Mouse (Mus musculus) intestine, postnatal 0 days (tissue): ENCODE measurements at regions not wholly inside any gene's neighbourhood (a gene's known extent, or its start where the extent isn't known, plus 50 kb on each side); places are given as distances from the start of the nearest gene placed in this dataset.

Experiments used
- ATAC-seq: fragments of 200-750 bp; cut with Nextera tagmentation; 2 replicates; pipeline ENCODE4 v1.8.0; 2017; ENCODE audit warnings: mild to moderate bottlenecking, moderate TSS enrichment, moderate library complexity
- H3K27ac ChIP-seq: fragments of 300-500 bp; sonication (generic); 2 replicates; pipeline ENCODE4 v1.5.1; 2014; ENCODE audit warnings: mild to moderate bottlenecking, low read depth, low read length, moderate library complexity
- H3K27me3 ChIP-seq: fragments of 300-500 bp; sonication (generic); replicated peaks from 2 replicates; pipeline ENCODE4 v1.6.1; 2014; ENCODE audit warnings: low read length, mixed read lengths; ENCODE audit not compliant: control insufficient read depth, insufficient read depth
- H3K36me3 ChIP-seq: fragments of 300-500 bp; sonication (generic); 2 replicates; pipeline ENCODE4 v1.6.1; 2014; ENCODE audit warnings: mild to moderate bottlenecking, moderate library complexity; ENCODE audit not compliant: control insufficient read depth, insufficient read depth
- H3K4me1 ChIP-seq: fragments of 300-500 bp; sonication (generic); replicated peaks from 2 replicates; pipeline ENCODE4 v1.6.1; 2014; ENCODE audit warnings: antibody characterized with exemption, low read length, mixed read lengths; ENCODE audit not compliant: control insufficient read depth, insufficient read depth
- H3K4me2 ChIP-seq: fragments of 300-500 bp; sonication (generic); replicated peaks from 2 replicates; pipeline ENCODE4 v1.6.1; 2014; ENCODE audit warnings: low read depth, mild to moderate bottlenecking, moderate library complexity
- H3K4me3 ChIP-seq: fragments of 300-500 bp; sonication (generic); 2 replicates; pipeline ENCODE4 v1.5.1; 2014; ENCODE audit warnings: low read depth, low read length
- H3K9ac ChIP-seq: fragments of 300-500 bp; sonication (generic); 2 replicates; pipeline ENCODE4 v1.6.1; 2014; ENCODE audit warnings: mild to moderate bottlenecking, low read depth, low read length
- H3K9me3 ChIP-seq: fragments of 300-500 bp; sonication (generic); 2 replicates; pipeline ENCODE4 v1.6.1; 2016; ENCODE audit warnings: mixed run types; ENCODE audit not compliant: control insufficient read depth
- CTCF ChIP-seq: sonication (generic); IDR thresholded peaks from 2 replicates; pipeline ENCODE4 v1.5.1; 2016; ENCODE audit warnings: low read depth, mild to moderate bottlenecking, control low read depth, antibody characterized with exemption, moderate library complexity
- WGBS: fragments of 180-500 bp; shearing (Covaris S2); extraction: QIAGEN DNeasy Blood & Tissue Kit; methylation state at CpG from one replicate; pipeline ENCODE4 v1.1.7; 2014; 5-methylcytosine and 5-hydroxymethylcytosine counted together

GRCm38 (mm10) chr2:162764059-162764458, 103.1 kb upstream of the Ptprt start:
- no peak for TF ChIP-seq CTCF
- no peak overlapping the region for H3K9ac ChIP-seq
- ATAC-seq: no peak
- no peaks in the 10 kb centered on the region for H3K4me1 ChIP-seq
- H3K9me3 ChIP-seq: no peaks in the 10 kb centered on the region
- H3K27me3 ChIP-seq: no peaks in the 10 kb centered on the region
- no peak overlapping the region for H3K4me2 ChIP-seq
- H3K36me3 ChIP-seq: no peaks in the 10 kb centered on the region
- no peak overlapping the region for H3K27ac ChIP-seq
- 86% methylated on average over 6 of the region's 6 CpGs for whole genome bisulfite sequencing
- no peak overlapping the region for H3K4me3 ChIP-seq

- Histone ChIP-seq H3K9ac (no peak overlapping the region), H3K36me3 (no peaks in the 10 kb centered on the region), H3K4me3 (no peak overlapping the region), H3K9me3 (no peaks in the 10 kb centered on the region), H3K4me1 (no peaks in the 10 kb centered on the region), H3K27me3 (no peaks in the 10 kb centered on the region), H3K27ac (no peak overlapping the region), H3K4me2 (no peak overlapping the region)
- WGBS: 79% methylated on average over 5 of the region's 5 CpGs
- no peak for ATAC-seq
- TF ChIP-seq CTCF: no peak
Observed at GRCm38 (mm10) chr2:162740523-162740922, 79.6 kb upstream of the Ptprt start.

GRCm38 (mm10) chr2:162735761-162736160, 74.8 kb upstream of the Ptprt start:
- no peak for TF ChIP-seq CTCF
- whole genome bisulfite sequencing: 57% methylated on average over 3 of the region's 3 CpGs
- no peaks in the 10 kb centered on the region for H3K4me1 ChIP-seq
- no peak overlapping the region for H3K4me3 ChIP-seq
- no peak for ATAC-seq
- no peak overlapping the region for H3K4me2 ChIP-seq
- no peaks in the 10 kb centered on the region for H3K27me3 ChIP-seq
- no peak overlapping the region for H3K27ac ChIP-seq
- H3K9me3 ChIP-seq: no peaks in the 10 kb centered on the region
- H3K36me3 ChIP-seq: no peaks in the 10 kb centered on the region
- no peak overlapping the region for H3K9ac ChIP-seq

GRCm38 (mm10) chr2:162734286-162734685, 73.3 kb upstream of the Ptprt start:
- WGBS: 32% methylated on average over 4 of the region's 4 CpGs
- no peak for TF ChIP-seq CTCF
- Histone ChIP-seq H3K27me3 (no peaks in the 10 kb centered on the region), H3K4me3 (no peak overlapping the region), H3K4me1 (no peaks in the 10 kb centered on the region), H3K9ac (no peak overlapping the region), H3K9me3 (no peaks in the 10 kb centered on the region), H3K4me2 (no peak overlapping the region), H3K27ac (no peak overlapping the region), H3K36me3 (no peaks in the 10 kb centered on the region)
- ATAC-seq: no peak

- H3K9ac ChIP-seq: no peak overlapping the region
- no peaks in the 10 kb centered on the region for H3K27me3 ChIP-seq
- H3K27ac ChIP-seq: no peak overlapping the region
- H3K36me3 ChIP-seq: no peaks in the 10 kb centered on the region
- H3K4me1 ChIP-seq: no peaks in the 10 kb centered on the region
- H3K9me3 ChIP-seq: no peaks in the 10 kb centered on the region
- H3K4me2 ChIP-seq: no peak overlapping the region
- TF ChIP-seq CTCF: no peak
- H3K4me3 ChIP-seq: no peak overlapping the region
- no peak for ATAC-seq
- WGBS: 42% methylated on average over 3 of the region's 3 CpGs
Observed at GRCm38 (mm10) chr2:162720016-162720415, 59.1 kb upstream of the Ptprt start.

- Histone ChIP-seq H3K4me3 (no peak overlapping the region), H3K36me3 (no peaks in the 10 kb centered on the region), H3K27ac (no peak overlapping the region), H3K9ac (no peak overlapping the region), H3K9me3 (no peaks in the 10 kb centered on the region), H3K4me2 (no peak overlapping the region), H3K27me3 (no peaks in the 10 kb centered on the region), H3K4me1 (no peaks in the 10 kb centered on the region)
- ATAC-seq: no peak
- peak; percentile 51 for TF ChIP-seq CTCF
- WGBS: 71% methylated on average over 7 of the region's 7 CpGs
Observed at GRCm38 (mm10) chr2:162718466-162718865, 57.5 kb upstream of the Ptprt start.

- Histone ChIP-seq H3K4me2 (no peak overlapping the region), H3K27me3 (no peaks in the 10 kb centered on the region), H3K27ac (no peak overlapping the region), H3K4me1 (no peaks in the 10 kb centered on the region), H3K4me3 (no peak overlapping the region), H3K36me3 (no peaks in the 10 kb centered on the region), H3K9me3 (no peaks in the 10 kb centered on the region), H3K9ac (no peak overlapping the region)
- no peak for TF ChIP-seq CTCF
- no peak for ATAC-seq
- 76% methylated on average over 8 of the region's 8 CpGs for WGBS
Observed at GRCm38 (mm10) chr2:162714976-162715375, 54.0 kb upstream of the Ptprt start.
